Mouse (Mus musculus): ENCODE data around the gene Gm20388.

GRCm38 (mm10) chr8:121954981-121955555 is 2044.4 kb downstream of the Gm20388 start:
- TF ChIP-seq CTCF (IDR thresholded peaks at IDR 0.05; ENCODE audit: low read depth) (no peak), EP300 (optimal IDR thresholded peaks at IDR 0.05) (no peak)
